ENCODE assay signal across 10 mouse cellular contexts in the genomic region with DNA sequence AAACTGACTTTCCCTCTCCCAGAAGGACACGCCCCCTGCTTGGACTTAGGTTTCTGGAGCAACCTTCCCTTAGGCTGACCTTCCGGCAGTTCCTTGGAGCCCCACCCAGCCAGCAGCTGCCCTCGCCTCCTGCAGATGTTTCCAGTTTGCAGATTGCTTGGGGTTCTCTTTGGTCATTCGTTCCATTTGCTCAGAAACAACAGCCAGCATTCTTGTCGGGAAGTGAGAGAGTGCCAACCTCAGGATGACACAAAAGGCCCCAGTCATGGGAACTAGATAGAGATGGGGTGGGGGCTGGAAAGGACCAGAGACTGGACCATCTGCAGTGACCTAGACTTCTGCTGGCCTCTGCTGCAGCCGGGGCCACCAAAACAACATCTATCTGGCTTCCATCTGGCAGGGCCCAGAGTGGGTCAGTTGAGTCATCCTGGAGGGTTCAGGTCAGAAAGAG. TPM values are rescaled to one million over a fixed set of nuclear protein-coding genes. Genes with fewer than 3 reads are reported as not detected.
A peak's percentile ranks its signal among the peaks of the same experiment; 100 is the strongest.
DNase-seq lines count a peak whose midpoint lies in the region; ATAC-seq lines count a peak whose summit lies in the region.
"Had no signal": no experiment of that assay in that cellular context is flagged by ENCODE, and none has a peak within 500 bp of the region (broad histone marks: within the 10 kb centered on the region; RNA-seq: fewer than 3 reads in every experiment).

No protein-coding gene starts in this region.

- 0 out of 2 replicates have a peak overlapping the region, but pooled peaks have one; percentile 7 for H3K4me2 ChIP-seq in embryonic facial prominence, embryonic 13.5 days
- no peak overlapping the region for H3K4me2 ChIP-seq in liver, embryonic 16.5 days (ENCODE audit: low read depth, low read length)
- no peak overlapping the region for H3K4me2 ChIP-seq in hindbrain, embryonic 13.5 days

- no peak overlapping the region for H3K4me3 ChIP-seq in embryonic facial prominence, embryonic 13.5 days
- no peak overlapping the region for H3K4me3 ChIP-seq in liver, embryonic 16.5 days (ENCODE audit: low read depth, low read length)
- H3K4me3 ChIP-seq in hindbrain, embryonic 13.5 days = no peak overlapping the region

- no peak for ATAC-seq in cerebellum, adult (ENCODE audit: insufficient number of reproducible peaks, low FRiP score, low TSS enrichment)
- ATAC-seq in embryonic facial prominence, embryonic 13.5 days (ENCODE audit: insufficient number of reproducible peaks, insufficient read depth, low FRiP score, low TSS enrichment, low read depth) = no peak
- no peak for ATAC-seq in liver, embryonic 16.5 days (ENCODE audit: low read depth)
- ATAC-seq in hindbrain, embryonic 13.5 days (ENCODE audit: low FRiP score) = no peak

- 22% methylated on average over 6 of the region's 6 CpGs for WGBS in embryonic facial prominence, embryonic 13.5 days
- WGBS in liver, embryonic 16.5 days (ENCODE audit: insufficient replicate concordance) = 33% methylated on average over 6 of the region's 6 CpGs
- WGBS in hindbrain, embryonic 13.5 days = 68% methylated on average over 6 of the region's 6 CpGs

- H3K36me3 ChIP-seq in embryonic facial prominence, embryonic 13.5 days = no peaks in the 10 kb centered on the region
- H3K36me3 ChIP-seq in liver, embryonic 16.5 days (ENCODE audit: control insufficient read depth, insufficient read depth) = no peaks in the 10 kb centered on the region
- no peaks in the 10 kb centered on the region for H3K36me3 ChIP-seq in hindbrain, embryonic 13.5 days
- H3K36me3 ChIP-seq: G1E had no signal

- H3K9me3 ChIP-seq in embryonic facial prominence, embryonic 13.5 days = no peaks in the 10 kb centered on the region
- no peaks in the 10 kb centered on the region for H3K9me3 ChIP-seq in liver, embryonic 16.5 days (replicated peaks; ENCODE audit: control insufficient read depth, low read length)
- H3K9me3 ChIP-seq in hindbrain, embryonic 13.5 days = no peaks in the 10 kb centered on the region
- H3K9me3 ChIP-seq: G1E had no signal

- no peak overlapping the region for H3K9ac ChIP-seq in embryonic facial prominence, embryonic 13.5 days
- no peak overlapping the region for H3K9ac ChIP-seq in liver, embryonic 16.5 days (ENCODE audit: low read depth, low read length)
- no peak overlapping the region for H3K9ac ChIP-seq in hindbrain, embryonic 13.5 days

- H3K4me1 ChIP-seq in embryonic facial prominence, embryonic 13.5 days = peaks cover 20% of the 10 kb centered on the region
- H3K4me1 ChIP-seq in liver, embryonic 16.5 days (ENCODE audit: control insufficient read depth, low read depth, low read length) = peaks cover 23% of the 10 kb centered on the region
- H3K4me1 ChIP-seq in hindbrain, embryonic 13.5 days (replicated peaks) = peaks cover 6% of the 10 kb centered on the region; the same call in 1 of the 2 replicates

- DNase-seq in cerebellum, adult 8-10 months = peak; percentile 10
- peak; percentile 31 for DNase-seq in CD4-positive helper T cell, adult 2 months (ENCODE audit: low read depth, low spot score)
- peak; percentile 52 for DNase-seq in induced T-regulatory cell, adult 2 months (ENCODE audit: low read depth)
- no peak for DNase-seq in frontal cortex, postnatal 25 days (ENCODE audit: low spot score in 2 of 2)

- H3K27me3 ChIP-seq in embryonic facial prominence, embryonic 13.5 days = no peaks in the 10 kb centered on the region
- H3K27me3 ChIP-seq in liver, embryonic 16.5 days (ENCODE audit: control insufficient read depth, insufficient read depth, low read depth, low read length) = no peaks in the 10 kb centered on the region; the same call in 1 of the 2 replicates
- no peaks in the 10 kb centered on the region for H3K27me3 ChIP-seq in hindbrain, embryonic 13.5 days

- H3K27ac ChIP-seq in embryonic facial prominence, embryonic 13.5 days = peak overlapping the region; percentile 28; the same call in 1 of the 2 replicates
- H3K27ac ChIP-seq in liver, embryonic 16.5 days (ENCODE audit: low read length) = peak overlapping the region; percentile 71
- no peak overlapping the region for H3K27ac ChIP-seq in hindbrain, embryonic 13.5 days

RNA-seq across cellular contexts. Expression of a gene that starts 23.3 kb away (rescaled TPM):
- polyA plus RNA-seq in embryonic facial prominence, embryonic 13.5 days (2015; fragmentation: Nextera tagmentation; extraction: Ambion mirVana) = not detected in 2 replicates
- not detected in 2 replicates for polyA plus RNA-seq in liver, embryonic 16.5 days (2015; fragmentation: Nextera tagmentation; extraction: Ambion mirVana)
- not detected in 2 replicates for polyA plus RNA-seq in hindbrain, embryonic 13.5 days (2015; fragmentation: Nextera tagmentation; extraction: Ambion mirVana)

RNA-seq across cellular contexts. Expression of a gene that starts 23.3 kb away (rescaled TPM):
- polyA plus RNA-seq in embryonic facial prominence, embryonic 13.5 days (2015; fragmentation: Nextera tagmentation; extraction: Ambion mirVana) = 0.43 and 0.94 TPM in 2 replicates
- polyA plus RNA-seq in liver, embryonic 16.5 days (2015; fragmentation: Nextera tagmentation; extraction: Ambion mirVana) = 0.48 and 0.77 TPM in 2 replicates
- 0.26 and 0.30 TPM in 2 replicates for polyA plus RNA-seq in hindbrain, embryonic 13.5 days (2015; fragmentation: Nextera tagmentation; extraction: Ambion mirVana)
- polyA plus RNA-seq: G1E had no signal

RNA-seq across cellular contexts. Expression of a gene that starts 38.5 kb away (rescaled TPM):
- polyA plus RNA-seq in embryonic facial prominence, embryonic 13.5 days (2015; fragmentation: Nextera tagmentation; extraction: Ambion mirVana) = 0.41 and 0.49 TPM in 2 replicates
- polyA plus RNA-seq in liver, embryonic 16.5 days (2015; fragmentation: Nextera tagmentation; extraction: Ambion mirVana) = 2.4 and 2.9 TPM in 2 replicates
- polyA plus RNA-seq in hindbrain, embryonic 13.5 days (2015; fragmentation: Nextera tagmentation; extraction: Ambion mirVana) = 0.25 and 1.1 TPM in 2 replicates
- polyA plus RNA-seq: testis, adult 2 months had no signal

Comparison
In these comparisons a context has a peak if more than half of its experiments do, and no peak if none do; other contexts are left out.
1. DNase-seq: peak in cerebellum, adult 8-10 months (single experiment), CD4-positive helper T cell, adult 2 months (single experiment) and induced T-regulatory cell, adult 2 months (single experiment); none in frontal cortex, postnatal 25 days (0 of 2).